Mouse (Mus musculus) C2C12 (cell line): Measurements from ENCODE around the gene Mfsd5. TPM values are rescaled to one million over a fixed set of nuclear protein-coding genes. Genes with fewer than 3 reads are reported as not detected.

Experiments
- H3K27me3 ChIP-seq: one replicate; pipeline ENCODE4 v1.6.1; 2011; ENCODE audit not compliant: control insufficient read depth, insufficient read depth, insufficient read length
- H3K36me3 ChIP-seq: one replicate; pipeline ENCODE4 v1.6.1; 2011; ENCODE audit not compliant: control insufficient read depth, insufficient read depth
- H3K4me3 ChIP-seq: one replicate; pipeline ENCODE4 v1.5.1; 2011; ENCODE audit warnings: mild to moderate bottlenecking, control low read depth; ENCODE audit not compliant: poor library complexity, insufficient read depth, severe bottlenecking
- H3K79me2 ChIP-seq: one replicate; pipeline ENCODE4 v1.6.1; 2011; ENCODE audit not compliant: control insufficient read depth, insufficient read depth
- H3K79me3 ChIP-seq: one replicate; pipeline ENCODE4 v1.6.1; 2011; ENCODE audit warnings: low read depth, control low read depth
- H3ac ChIP-seq: one replicate; pipeline ENCODE3; 2011; ENCODE audit warnings: low read depth; ENCODE audit not compliant: control insufficient read depth, insufficient read length
- CEBPB ChIP-seq: IDR thresholded peaks from one replicate; pipeline ENCODE4 v1.6.1; 2011; ENCODE audit warnings: low read depth, mild to moderate bottlenecking, control low read depth, moderate library complexity
- CTCF ChIP-seq: IDR thresholded peaks from one replicate; pipeline ENCODE4 v1.5.1; 2011; ENCODE audit not compliant: control insufficient read depth, insufficient read depth, insufficient read length
- FOSL1 ChIP-seq: IDR thresholded peaks from one replicate; pipeline ENCODE4 v1.8.0; 2011; ENCODE audit warnings: mild to moderate bottlenecking, low read length; ENCODE audit not compliant: poor library complexity, insufficient read depth, severe bottlenecking
- MAX ChIP-seq: IDR thresholded peaks from one replicate; pipeline ENCODE4 v1.6.1; 2011; ENCODE audit warnings: mild to moderate bottlenecking, control low read depth
- MYOD1 ChIP-seq: IDR thresholded peaks from one replicate; pipeline ENCODE4 v1.6.1; 2011; ENCODE audit warnings: low read depth; ENCODE audit not compliant: control insufficient read depth, insufficient read length
- MYOG ChIP-seq: IDR thresholded peaks from one replicate; pipeline ENCODE4 v1.6.1; 2011; ENCODE audit not compliant: control insufficient read depth, insufficient read length; ENCODE audit errors: extremely low read depth
- USF1 ChIP-seq: IDR thresholded peaks from one replicate; pipeline ENCODE4 v1.6.1; 2011; ENCODE audit warnings: low read depth, mild to moderate bottlenecking, control low read depth, moderate library complexity
- polyA plus RNA-seq: library from polyadenylated mRNA; unstranded; fragments of >200 nt; fragmentation: generic; extraction: Trizol; gene quantifications from one replicate; pipeline ENCODE4 v1.2.1, GENCODE M21; 2012; ENCODE audit warnings: missing spikeins

Mfsd5 gene
- polyA plus RNA-seq, 1 experiment = 126 TPM

DNA sequence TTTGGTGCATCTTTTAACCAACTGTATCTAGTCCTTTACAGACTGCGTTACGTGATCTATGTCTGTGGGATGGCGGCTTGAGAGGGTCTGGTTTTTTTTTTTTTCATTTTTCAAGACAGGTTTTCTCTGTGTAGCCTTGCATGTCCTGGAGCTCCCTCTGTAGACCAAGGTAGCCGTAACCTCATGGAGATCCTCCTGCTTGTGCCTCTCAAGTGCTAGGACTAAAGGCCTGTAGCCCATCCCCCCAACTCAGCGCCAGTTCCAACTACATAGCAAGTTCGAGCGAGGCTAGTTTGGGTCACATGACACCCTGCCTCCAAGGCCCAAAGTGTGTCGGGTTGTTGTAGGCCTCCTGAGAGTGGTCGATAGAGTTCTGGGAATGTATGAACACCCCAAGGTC is 29.5 kb downstream of the Mfsd5 start:
- no peaks in the 10 kb centered on the region for H3K27me3 ChIP-seq
- no peaks in the 10 kb centered on the region for H3K79me2 ChIP-seq
- H3K36me3 ChIP-seq = peaks cover 99% of the 10 kb centered on the region
- no peak overlapping the region for H3ac ChIP-seq
- TF ChIP-seq MYOD1 (no peak), USF1 (no peak), MAX (no peak), CEBPB (no peak), CTCF (no peak), MYOG (no peak), FOSL1 (no peak)
- H3K4me3 ChIP-seq = no peak overlapping the region
- H3K79me3 ChIP-seq = no peaks in the 10 kb centered on the region

- TF ChIP-seq CEBPB (no peak), MYOG (no peak), MYOD1 (no peak), USF1 (no peak), FOSL1 (no peak), MAX (no peak), CTCF (no peak)
- Histone ChIP-seq H3ac (no peak overlapping the region), H3K79me3 (no peaks in the 10 kb centered on the region), H3K27me3 (no peaks in the 10 kb centered on the region), H3K4me3 (no peak overlapping the region), H3K36me3 (peaks cover 99% of the 10 kb centered on the region), H3K79me2 (no peaks in the 10 kb centered on the region)
Observed at GRCm38 (mm10) chr15:102310074-102310845, 31.0 kb downstream of the Mfsd5 start.

DNA sequence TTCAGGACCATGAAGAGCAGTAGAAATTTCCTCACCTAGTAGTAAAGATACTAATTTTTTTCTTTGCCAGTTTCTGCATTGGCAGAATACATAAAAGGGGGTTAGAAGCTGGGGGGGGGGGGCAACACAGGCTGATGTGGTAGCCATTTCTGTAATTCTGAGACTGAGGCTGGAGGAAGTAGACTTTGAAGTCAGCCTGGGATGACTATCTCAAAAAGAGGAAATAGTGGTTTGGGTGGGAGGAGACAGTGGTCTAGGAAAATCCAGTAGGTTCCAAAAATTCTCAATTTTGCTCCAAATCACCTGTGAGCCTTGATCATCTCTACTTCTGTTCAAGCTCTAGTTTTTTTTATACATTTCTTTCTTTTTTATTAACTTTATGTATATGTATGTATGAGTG is 32.2 kb downstream of the Mfsd5 start:
- H3K27me3 ChIP-seq = no peaks in the 10 kb centered on the region
- TF ChIP-seq MYOD1 (no peak), MAX (no peak), CEBPB (no peak), CTCF (no peak), MYOG (no peak), USF1 (no peak), FOSL1 (no peak)
- H3K79me2 ChIP-seq = no peaks in the 10 kb centered on the region
- peaks cover 99% of the 10 kb centered on the region for H3K36me3 ChIP-seq
- no peak overlapping the region for H3K4me3 ChIP-seq
- H3K79me3 ChIP-seq = no peaks in the 10 kb centered on the region
- H3ac ChIP-seq = no peak overlapping the region

- no peak for TF ChIP-seq FOSL1
- Histone ChIP-seq H3K79me2 (no peaks in the 10 kb centered on the region), H3K4me3 (no peak overlapping the region), H3K79me3 (no peaks in the 10 kb centered on the region), H3ac (no peak overlapping the region), H3K36me3 (peaks cover 99% of the 10 kb centered on the region), H3K27me3 (no peaks in the 10 kb centered on the region)
Observed at GRCm38 (mm10) chr15:102315292-102315691, 36.0 kb downstream of the Mfsd5 start.

GRCm38 (mm10) chr15:102316263-102316662 is 37.0 kb downstream of the Mfsd5 start:
- H3K79me3 ChIP-seq = no peaks in the 10 kb centered on the region
- no peaks in the 10 kb centered on the region for H3K79me2 ChIP-seq
- H3ac ChIP-seq = no peak overlapping the region
- no peaks in the 10 kb centered on the region for H3K27me3 ChIP-seq
- no peak overlapping the region for H3K4me3 ChIP-seq
- H3K36me3 ChIP-seq = peaks cover 99% of the 10 kb centered on the region
- TF ChIP-seq CTCF = peak; percentile 52
- peak; percentile 34 for TF ChIP-seq MAX
- TF ChIP-seq MYOG = no peak
- TF ChIP-seq USF1 = no peak
- no peak for TF ChIP-seq MYOD1

GRCm38 (mm10) chr15:102324654-102325473 is 45.6 kb downstream of the Mfsd5 start:
- Histone ChIP-seq H3K79me2 (peaks cover 26% of the 10 kb centered on the region), H3K36me3 (peaks cover 66% of the 10 kb centered on the region), H3K27me3 (no peaks in the 10 kb centered on the region), H3ac (no peak overlapping the region), H3K79me3 (peaks cover 11% of the 10 kb centered on the region), H3K4me3 (peak overlapping the region; percentile 7)
- no peak for TF ChIP-seq CEBPB
- TF ChIP-seq MYOG = no peak
- TF ChIP-seq FOSL1 = no peak
- TF ChIP-seq CTCF = no peak
- TF ChIP-seq USF1 = no peak
- TF ChIP-seq MAX = no peak
- no peak for TF ChIP-seq MYOD1
